Mouse (Mus musculus) kidney, adult 18-20 months (tissue): Measurements from ENCODE around the gene Adgrg3.

ENCODE experiments used
- DNase-seq: peaks from one replicate; pipeline ENCODE4 v3.0.0; 2021

Gene Adgrg3

DNA sequence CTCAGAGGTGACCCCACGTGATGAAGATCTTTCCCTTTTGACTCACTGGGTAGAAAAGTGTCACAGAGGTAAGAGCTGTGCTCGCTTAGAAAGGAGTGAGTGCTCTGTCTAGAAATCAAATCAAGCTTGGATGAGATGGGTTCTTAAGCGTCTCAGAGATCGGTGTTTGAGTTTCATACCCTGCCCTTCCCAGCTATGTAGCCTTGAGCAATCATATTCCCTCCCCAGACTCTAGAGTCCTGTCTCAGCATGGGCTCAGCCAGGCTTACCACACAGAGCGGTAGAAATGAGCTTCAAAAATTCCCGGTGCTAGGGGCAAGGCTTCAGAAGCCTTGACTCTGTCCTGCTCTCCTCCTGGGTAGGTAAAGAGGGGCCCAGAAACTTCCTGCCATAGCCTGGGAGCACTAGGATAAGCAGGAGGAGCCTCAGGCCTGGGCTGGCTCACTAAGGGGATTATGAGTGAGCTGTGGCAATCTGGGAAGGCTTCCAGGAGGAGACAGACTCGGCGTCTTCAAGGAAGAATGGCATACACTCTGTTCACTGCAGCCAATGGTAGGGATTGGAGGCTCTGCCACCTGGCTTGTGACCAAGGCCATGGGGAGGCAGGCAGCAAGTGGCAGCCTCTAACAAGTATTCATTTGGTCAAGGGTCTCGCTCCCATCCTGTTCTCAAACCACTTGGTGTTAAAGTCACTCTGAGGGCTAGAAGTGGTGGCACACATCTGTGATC, 24.3 kb upstream of the Adgrg3 start:
- no peak for DNase-seq

DNA sequence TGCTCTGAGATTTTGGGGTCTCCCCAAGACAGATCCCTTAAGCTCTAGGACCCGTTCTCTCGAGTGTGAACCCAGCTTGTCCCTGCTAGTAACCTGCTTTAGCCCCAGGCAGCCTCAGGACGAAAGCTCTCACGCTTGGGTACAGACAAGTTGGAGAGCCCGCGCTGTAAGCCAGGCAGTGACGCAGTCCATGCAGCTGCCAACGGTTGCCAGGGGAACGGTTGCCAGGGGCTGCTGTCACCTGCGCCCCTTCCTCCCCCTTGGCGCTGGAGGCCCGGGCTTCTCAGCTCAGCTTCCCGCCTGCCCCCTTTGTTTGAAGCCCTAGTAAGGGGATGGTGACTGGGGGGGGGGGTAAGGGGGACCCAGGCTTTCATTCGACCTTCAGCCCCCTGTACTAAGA, 23.5 kb upstream of the Adgrg3 start:
- DNase-seq, result peak; percentile 59

- no peak for DNase-seq
Observed at GRCm38 (mm10) chr8:94994510-94994909, 23.0 kb upstream of the Adgrg3 start.

DNA sequence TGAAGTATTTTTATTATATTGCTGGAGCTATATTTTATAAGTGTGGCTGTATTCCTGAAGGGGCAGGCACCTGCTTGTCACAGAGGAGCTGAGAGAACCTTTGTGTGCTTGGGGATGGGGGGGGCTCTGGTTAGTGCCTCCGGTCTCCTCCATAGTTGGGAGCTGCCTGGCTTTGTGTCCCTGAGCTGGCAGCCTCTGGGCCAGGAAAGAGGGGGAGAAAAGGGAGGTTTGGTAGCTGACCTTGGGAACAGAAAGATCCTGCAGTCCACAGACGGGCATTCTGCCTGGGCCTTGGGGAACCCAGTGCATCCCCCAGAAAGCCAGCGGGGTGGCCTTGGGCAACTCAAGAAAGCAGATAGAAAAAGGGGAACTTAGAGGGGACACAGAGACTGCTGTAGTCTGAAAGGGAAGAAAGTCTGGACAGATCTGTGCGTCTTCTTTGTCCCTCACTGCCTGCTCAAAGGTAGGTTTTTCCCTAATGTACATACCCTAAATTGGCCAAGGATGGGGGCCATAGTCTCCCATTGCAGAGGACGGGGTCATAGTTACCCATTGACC, 22.1 kb upstream of the Adgrg3 start:
- no peak for DNase-seq

DNA sequence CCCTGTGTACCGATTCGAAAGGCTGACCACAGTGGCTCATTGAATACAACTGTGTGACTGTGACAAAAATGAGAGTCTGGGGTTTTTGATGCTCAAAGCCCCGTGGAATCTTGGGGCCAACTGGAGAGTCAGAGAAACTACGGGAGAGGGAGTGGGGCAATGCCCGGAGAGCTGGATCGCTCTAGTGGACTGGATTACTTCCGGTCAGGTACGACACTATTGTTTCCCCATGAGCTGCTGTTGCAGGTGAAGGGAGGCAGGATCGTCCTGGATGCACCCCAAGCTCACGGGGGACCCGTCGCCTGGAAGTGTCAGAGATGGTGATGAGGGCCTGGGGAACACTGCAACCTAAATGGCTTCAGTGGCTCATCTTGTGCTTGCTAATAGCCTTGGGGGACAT, 21.5 kb upstream of the Adgrg3 start:
- no peak for DNase-seq

GRCm38 (mm10) chr8:94996899-94997856, 20.3 kb upstream of the Adgrg3 start:
- DNase-seq, result peak; percentile 84

- DNase-seq, result no peak
Observed at GRCm38 (mm10) chr8:94997857-94998243, 19.6 kb upstream of the Adgrg3 start.

DNA sequence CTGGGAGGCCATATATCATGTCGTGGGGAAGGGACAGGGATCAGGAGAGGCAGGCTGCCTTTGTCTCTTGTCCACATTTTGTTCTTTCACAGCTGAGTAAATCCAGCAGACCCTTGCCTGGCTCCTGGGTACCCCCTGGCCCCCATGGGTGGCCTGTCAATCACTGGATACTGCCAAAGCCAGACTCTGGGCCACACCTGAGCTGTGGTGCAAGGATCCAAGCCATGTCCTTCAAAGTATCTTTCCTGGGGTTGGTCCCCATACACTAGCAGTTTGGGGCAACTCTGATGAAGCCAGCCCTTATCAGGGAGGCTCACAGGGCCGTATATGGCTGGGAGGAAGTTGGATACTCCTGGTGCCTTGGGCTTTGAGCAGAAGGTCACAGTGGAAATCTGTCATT, 19.1 kb upstream of the Adgrg3 start:
- DNase-seq, result peak; percentile 19

DNA sequence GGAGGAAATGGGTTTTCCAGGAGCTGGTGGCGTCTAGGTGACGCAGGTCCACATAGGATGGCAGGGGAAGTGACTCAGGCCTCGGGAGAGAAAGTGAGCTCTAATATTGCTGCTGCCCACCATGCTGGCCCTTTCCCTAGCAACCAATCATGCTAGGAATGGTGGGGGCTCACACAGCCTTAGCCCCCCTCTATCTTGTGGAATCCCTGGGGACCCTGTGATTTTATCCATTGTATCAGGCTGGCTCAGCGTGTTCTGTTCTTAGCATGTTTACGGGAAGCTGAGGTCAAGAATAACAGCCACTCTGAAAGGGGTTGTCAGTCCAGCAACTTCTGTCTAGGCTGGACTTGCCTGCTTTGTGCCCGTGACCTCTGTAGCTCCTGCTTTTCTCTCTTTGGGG, 18.5 kb upstream of the Adgrg3 start:
- peak; percentile 56 for DNase-seq

DNA sequence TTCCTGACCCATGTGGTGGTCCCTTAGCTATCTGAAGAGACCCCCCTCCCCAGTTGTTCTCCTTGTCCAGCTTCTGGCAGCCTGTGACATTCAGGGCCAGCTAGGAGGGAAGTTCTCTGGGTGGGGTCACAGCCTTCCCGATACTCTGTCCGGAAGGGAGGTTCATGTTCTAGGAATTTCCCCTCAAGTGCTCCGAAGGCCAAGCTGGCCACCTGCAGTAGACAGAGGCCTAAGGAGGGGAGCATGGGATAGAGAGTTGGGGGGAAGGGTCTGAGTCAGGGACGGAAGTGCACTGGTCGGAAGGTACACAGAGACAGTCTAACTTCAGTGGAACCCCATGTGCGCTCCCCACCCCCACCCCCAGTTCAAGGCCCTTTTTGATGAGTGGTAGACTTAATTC, 17.5 kb upstream of the Adgrg3 start:
- DNase-seq, result peak; percentile 53

GRCm38 (mm10) chr8:95000684-95001083, 16.8 kb upstream of the Adgrg3 start:
- peak; percentile 70 for DNase-seq

- DNase-seq, result no peak
Observed at GRCm38 (mm10) chr8:95001165-95001564, 16.3 kb upstream of the Adgrg3 start.

- peak; percentile 84 for DNase-seq
Observed at GRCm38 (mm10) chr8:95001655-95002054, 15.8 kb upstream of the Adgrg3 start.

DNA sequence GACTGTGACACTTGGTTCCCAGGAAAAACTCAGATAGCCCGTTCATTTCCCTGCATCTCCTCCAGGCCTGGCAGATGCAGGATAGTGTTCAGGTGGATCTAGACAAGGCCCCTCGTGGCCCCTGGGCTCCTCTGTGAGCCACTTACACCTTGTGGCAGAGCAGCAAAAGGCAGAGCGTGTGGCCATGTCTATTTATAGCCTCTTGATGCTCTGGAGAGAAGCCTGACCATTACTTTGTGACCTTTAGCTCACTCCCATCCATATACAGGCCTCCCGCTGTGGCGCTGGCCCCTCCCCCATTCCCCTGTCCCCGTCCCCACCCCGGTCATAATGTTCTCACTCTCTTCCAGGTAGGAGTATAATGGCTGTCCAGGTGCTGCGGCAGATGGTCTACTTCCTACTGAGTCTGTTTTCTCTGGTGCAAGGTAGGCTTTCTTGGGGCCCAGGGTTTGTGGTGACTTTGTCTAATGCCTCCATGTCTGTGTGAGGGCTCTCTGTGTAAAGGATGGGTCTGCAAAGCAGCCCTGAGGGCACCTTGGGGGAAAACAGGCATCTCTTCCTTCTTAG, 15.3 kb upstream of the Adgrg3 start:
- no peak for DNase-seq

DNA sequence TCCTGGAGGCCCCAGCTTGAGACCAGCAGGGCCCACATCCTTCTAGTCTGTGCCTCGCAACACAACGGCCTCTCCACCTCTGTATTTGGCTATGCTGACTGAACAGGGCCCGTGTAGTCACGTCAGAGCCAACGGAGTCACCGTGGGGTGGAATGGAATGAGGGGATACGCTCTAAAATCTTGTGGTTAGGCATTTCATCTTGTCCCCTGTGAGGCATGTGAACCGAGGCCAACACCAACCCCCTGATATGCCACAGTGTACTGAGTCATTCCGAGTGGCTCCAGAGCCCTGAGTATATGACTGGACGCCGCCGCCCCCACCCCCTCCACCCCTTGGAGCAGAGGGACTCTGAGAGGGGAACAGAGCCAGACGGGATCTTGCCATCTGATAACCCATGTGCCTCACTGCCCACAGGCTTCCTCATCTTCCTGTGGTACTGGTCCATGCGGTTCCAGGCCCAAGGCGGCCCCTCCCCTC, 5.0 kb upstream of the Adgrg3 start:
- DNase-seq, result no peak

- DNase-seq, result no peak
Observed at GRCm38 (mm10) chr8:95015866-95016265, 1.6 kb upstream of the Adgrg3 start.

DNA sequence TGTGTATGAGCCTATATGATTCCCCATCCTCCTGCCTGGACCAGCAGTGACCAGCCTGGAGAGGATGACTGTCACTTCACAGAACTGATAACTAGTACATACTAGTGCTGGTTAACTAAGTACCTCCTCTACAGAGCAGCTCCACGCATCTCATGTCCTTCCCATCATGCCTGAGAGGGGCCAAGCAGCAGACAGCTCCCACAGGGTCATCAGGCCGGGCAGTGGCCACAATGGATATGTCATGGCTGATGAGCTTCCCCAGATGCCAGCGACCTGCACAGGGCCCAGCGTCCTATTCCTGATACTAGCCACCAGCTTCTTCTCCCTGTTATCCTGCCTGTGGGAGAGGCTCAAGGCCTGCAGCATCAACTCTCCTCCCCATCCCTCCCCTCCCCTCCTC, 808 bp upstream of the Adgrg3 start:
- DNase-seq, result no peak

GRCm38 (mm10) chr8:95017969-95018635, 610 bp downstream of the Adgrg3 start:
- no peak for DNase-seq

GRCm38 (mm10) chr8:95020293-95020777, 2.8 kb downstream of the Adgrg3 start:
- peak; percentile 48 for DNase-seq

DNA sequence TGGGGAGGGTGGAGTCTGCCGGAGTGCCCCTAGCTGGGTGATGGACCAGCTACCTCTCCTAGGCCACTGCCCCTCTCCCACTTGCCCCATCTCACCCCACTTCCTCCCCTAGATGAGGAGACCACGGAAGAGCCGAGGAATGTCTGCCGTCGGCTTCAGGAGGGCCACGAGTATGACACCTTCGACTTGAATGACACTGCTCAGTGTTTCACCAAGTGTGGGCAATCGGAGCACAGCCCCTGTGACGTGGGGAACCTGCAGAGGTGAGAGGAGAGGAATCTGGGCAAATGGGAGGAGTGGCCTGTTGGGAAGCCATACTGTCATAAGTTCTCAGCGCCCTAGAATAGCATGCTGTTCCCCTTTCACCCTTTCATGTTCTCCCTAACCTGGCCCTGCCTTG, 3.3 kb downstream of the Adgrg3 start:
- DNase-seq, result no peak

- no peak for DNase-seq
Observed at GRCm38 (mm10) chr8:95023201-95023600, 5.7 kb downstream of the Adgrg3 start.

- no peak for DNase-seq
Observed at GRCm38 (mm10) chr8:95024387-95024786, 6.9 kb downstream of the Adgrg3 start.

- peak; percentile 48 for DNase-seq
Observed at GRCm38 (mm10) chr8:95025421-95025820, 7.9 kb downstream of the Adgrg3 start.
